Mouse (Mus musculus) midbrain, embryonic 12.5 days (tissue): Measurements from ENCODE around the gene Ece1. TPM values are rescaled to one million over a fixed set of nuclear protein-coding genes. Genes with fewer than 3 reads are reported as not detected.

Source experiments
- ATAC-seq: fragments of 200-750 bp; cut with Nextera tagmentation; 2 replicates; pipeline ENCODE4 v1.8.0; 2017; ENCODE audit warnings: low read depth, moderate TSS enrichment, moderate library complexity; ENCODE audit not compliant: low FRiP score
- H3K27ac ChIP-seq: fragments of 300-500 bp; sonication (generic); replicated peaks from 2 replicates; pipeline ENCODE4 v1.5.1; 2016; ENCODE audit warnings: mild to moderate bottlenecking
- H3K27me3 ChIP-seq: fragments of 300-500 bp; sonication (generic); 2 replicates; pipeline ENCODE4 v1.6.1; 2016; ENCODE audit warnings: mild to moderate bottlenecking
- H3K36me3 ChIP-seq: fragments of 300-500 bp; sonication (generic); 2 replicates; pipeline ENCODE4 v1.6.1; 2016
- H3K4me1 ChIP-seq: fragments of 300-500 bp; sonication (generic); 2 replicates; pipeline ENCODE4 v1.6.1; 2016
- H3K4me2 ChIP-seq: fragments of 300-500 bp; sonication (generic); replicated peaks from 2 replicates; pipeline ENCODE4 v1.6.1; 2016; ENCODE audit warnings: mild to moderate bottlenecking, moderate library complexity
- H3K4me3 ChIP-seq: fragments of 300-500 bp; sonication (generic); 2 replicates; pipeline ENCODE4 v1.5.1; 2016; ENCODE audit warnings: mild to moderate bottlenecking
- H3K9ac ChIP-seq: fragments of 300-500 bp; sonication (generic); replicated peaks from 2 replicates; pipeline ENCODE4 v1.6.1; 2016; ENCODE audit warnings: mild to moderate bottlenecking, moderate library complexity
- H3K9me3 ChIP-seq: fragments of 300-500 bp; sonication (generic); 2 replicates; pipeline ENCODE4 v1.6.1; 2016; ENCODE audit warnings: mild to moderate bottlenecking
- WGBS: fragments of 180-500 bp; shearing (Covaris S2); methylation state at CpG from one replicate; pipeline ENCODE4 v1.1.7; 2016; 5-methylcytosine and 5-hydroxymethylcytosine counted together
- polyA plus RNA-seq: library from polyadenylated mRNA; unstranded; fragments of >200 nt; fragmentation: Nextera tagmentation; extraction: Ambion mirVana; gene quantifications from 2 replicates; pipeline ENCODE4 v1.2.1, GENCODE M21; 2016

The Ece1 gene
- polyA plus RNA-seq, 1 experiment from 2014 or later, result 17.8 TPM

- WGBS, result 78% methylated on average over 2 of the region's 2 CpGs
- H3K9ac ChIP-seq, result no peak overlapping the region
- H3K27ac ChIP-seq, result no peak overlapping the region
- no peak overlapping the region for H3K4me3 ChIP-seq
- H3K4me2 ChIP-seq, result no peak overlapping the region
- peaks cover 19% of the 10 kb centered on the region for H3K4me1 ChIP-seq
- no peak for ATAC-seq
- no peaks in the 10 kb centered on the region for H3K36me3 ChIP-seq
- no peaks in the 10 kb centered on the region for H3K9me3 ChIP-seq
- 0 out of 2 replicates have a peak, but pooled peaks cover 5% of the 10 kb centered on the region for H3K27me3 ChIP-seq
These were observed 3.7 kb upstream of the Ece1 start for GRCm38 (mm10) chr4:137858371-137858770.

DNA sequence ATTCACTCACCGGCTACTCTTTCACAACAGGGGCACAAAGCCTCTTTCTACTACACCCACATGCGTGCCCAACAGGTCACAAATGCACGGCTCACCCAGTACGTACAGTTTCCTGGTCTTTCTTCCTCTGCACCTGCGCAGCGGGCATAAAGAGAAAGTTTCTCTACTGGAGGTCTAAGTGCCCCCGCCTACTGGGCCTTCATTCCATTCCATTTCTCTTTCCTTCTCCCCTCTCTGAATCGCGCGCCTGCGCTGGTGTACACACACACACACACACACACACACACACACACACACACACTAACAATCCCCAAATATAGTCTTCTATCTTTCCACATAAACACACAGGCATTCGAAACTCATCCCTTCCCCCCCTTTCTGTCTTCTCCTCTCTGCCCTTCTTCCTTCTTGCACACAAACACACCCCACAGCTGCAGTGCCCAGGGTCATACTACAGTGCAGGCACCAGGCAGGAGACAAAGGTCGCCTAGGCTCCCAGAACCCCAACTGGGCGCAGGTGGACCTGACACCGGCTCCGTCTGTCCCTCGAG is 501 bp upstream of the Ece1 start:
- 16% methylated on average over 15 of the region's 17 CpGs for WGBS
- ATAC-seq, result peak; percentile 75
- peaks cover 4% of the 10 kb centered on the region; the same call in 1 of the 2 replicates for H3K27me3 ChIP-seq
- no peaks in the 10 kb centered on the region for H3K36me3 ChIP-seq
- peak overlapping the region; percentile 82 for H3K4me2 ChIP-seq
- no peak overlapping the region for H3K27ac ChIP-seq
- peak overlapping the region; percentile 58 for H3K4me3 ChIP-seq
- no peaks in the 10 kb centered on the region for H3K9me3 ChIP-seq
- H3K9ac ChIP-seq, result peak overlapping the region; percentile 45
- H3K4me1 ChIP-seq, result peaks cover 48% of the 10 kb centered on the region

DNA sequence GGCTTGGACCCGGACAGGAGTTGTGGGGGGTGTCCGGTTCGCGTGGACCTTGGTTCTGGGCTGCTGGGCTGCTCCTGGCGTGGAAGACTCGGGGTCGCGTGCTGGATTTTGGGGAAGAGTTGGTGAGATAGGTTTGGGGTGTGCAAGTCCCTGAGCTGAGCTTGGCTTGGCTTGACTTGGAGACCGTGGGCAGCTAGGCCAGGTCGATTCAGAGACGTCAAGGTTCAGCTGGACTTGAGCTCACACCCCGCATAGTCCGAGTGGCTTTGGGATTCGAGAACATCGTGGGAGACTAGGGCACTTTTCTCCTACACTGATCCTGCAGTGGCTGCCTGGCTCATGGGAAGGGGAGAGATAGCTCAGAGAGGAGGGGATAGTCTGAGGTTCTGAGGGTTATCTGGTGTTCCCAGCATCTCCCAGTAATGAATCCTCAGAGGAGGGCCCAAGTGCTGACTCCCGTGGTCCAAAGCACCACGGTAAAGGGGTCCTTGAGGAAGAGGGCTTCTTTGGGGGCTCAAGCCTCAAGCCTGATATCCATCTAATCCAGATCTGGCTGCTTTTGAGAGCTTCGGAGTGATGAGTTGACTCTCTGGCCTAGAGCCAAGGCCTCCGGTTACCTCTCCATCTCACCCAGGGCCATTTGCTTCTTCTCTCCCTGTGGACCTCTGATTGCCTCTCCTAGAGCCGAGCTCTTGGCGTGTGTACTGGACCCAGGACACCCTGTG is 641 bp downstream of the Ece1 start:
- H3K9ac ChIP-seq, result peak overlapping the region; percentile 73
- peaks cover 4% of the 10 kb centered on the region; the same call in 1 of the 2 replicates for H3K27me3 ChIP-seq
- whole genome bisulfite sequencing, result 20% methylated on average over 21 of the region's 21 CpGs
- no peaks in the 10 kb centered on the region for H3K9me3 ChIP-seq
- H3K36me3 ChIP-seq, result no peaks in the 10 kb centered on the region
- H3K4me2 ChIP-seq, result peak overlapping the region; percentile 82
- H3K4me3 ChIP-seq, result peak overlapping the region; percentile 58
- H3K27ac ChIP-seq, result no peak overlapping the region
- H3K4me1 ChIP-seq, result peaks cover 59% of the 10 kb centered on the region
- no peak for ATAC-seq

- Histone ChIP-seq H3K4me3 (no peak overlapping the region), H3K36me3 (no peaks in the 10 kb centered on the region), H3K27ac (no peak overlapping the region), H3K9ac (no peak overlapping the region), H3K4me1 (peaks cover 61% of the 10 kb centered on the region), H3K4me2 (no peak overlapping the region), H3K9me3 (no peaks in the 10 kb centered on the region), H3K27me3 (peaks cover 4% of the 10 kb centered on the region; the same call in 1 of the 2 replicates)
- 94% methylated on average over 4 of the region's 4 CpGs for WGBS
- ATAC-seq, result no peak
These were observed 2.0 kb downstream of the Ece1 start for GRCm38 (mm10) chr4:137864031-137864430.

- Histone ChIP-seq H3K4me1 (peaks cover 68% of the 10 kb centered on the region), H3K27me3 (peaks cover 4% of the 10 kb centered on the region; the same call in 1 of the 2 replicates), H3K4me3 (no peak overlapping the region), H3K27ac (no peak overlapping the region), H3K36me3 (no peaks in the 10 kb centered on the region), H3K9me3 (no peaks in the 10 kb centered on the region), H3K9ac (no peak overlapping the region; the same call in 1 of the 2 replicates), H3K4me2 (peak overlapping the region; percentile 14)
- no peak for ATAC-seq
- WGBS, result 61% methylated on average over 9 of the region's 9 CpGs
These were observed 2.7 kb downstream of the Ece1 start for GRCm38 (mm10) chr4:137864769-137865168.

DNA sequence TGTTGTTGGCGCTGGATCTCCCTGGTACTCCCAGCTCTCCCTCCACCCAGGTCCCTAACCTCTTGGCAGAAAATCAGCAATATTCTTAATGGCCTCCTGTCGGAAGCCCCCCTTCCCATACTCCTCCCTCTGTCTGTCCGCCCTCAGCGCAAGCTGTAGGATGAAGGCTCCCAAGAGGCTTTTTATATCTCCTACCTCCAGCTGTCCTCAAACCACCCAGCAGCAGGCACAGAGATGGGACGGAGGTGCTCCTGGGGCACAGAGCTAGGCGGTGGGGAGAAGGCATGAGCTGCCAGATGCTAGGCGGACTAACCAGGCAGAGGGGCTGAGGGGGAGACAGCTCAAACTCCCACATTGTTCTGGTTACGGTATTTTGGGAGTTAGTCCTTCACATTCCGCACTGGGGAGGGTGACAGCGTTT is 3.2 kb downstream of the Ece1 start:
- H3K36me3 ChIP-seq, result no peaks in the 10 kb centered on the region
- H3K27me3 ChIP-seq, result peaks cover 4% of the 10 kb centered on the region; the same call in 1 of the 2 replicates
- H3K9me3 ChIP-seq, result no peaks in the 10 kb centered on the region
- 63% methylated on average over 10 of the region's 10 CpGs for WGBS
- H3K4me3 ChIP-seq, result no peak overlapping the region
- no peak overlapping the region; the same call in 1 of the 2 replicates for H3K9ac ChIP-seq
- peaks cover 73% of the 10 kb centered on the region for H3K4me1 ChIP-seq
- no peak for ATAC-seq
- H3K4me2 ChIP-seq, result peak overlapping the region; percentile 14
- H3K27ac ChIP-seq, result no peak overlapping the region

GRCm38 (mm10) chr4:137866206-137866863 is 4.3 kb downstream of the Ece1 start:
- Histone ChIP-seq H3K27me3 (peaks cover 4% of the 10 kb centered on the region; the same call in 1 of the 2 replicates), H3K27ac (peak overlapping the region; percentile 78), H3K9me3 (no peaks in the 10 kb centered on the region), H3K36me3 (no peaks in the 10 kb centered on the region), H3K4me1 (peaks cover 69% of the 10 kb centered on the region), H3K4me2 (peak overlapping the region; percentile 37), H3K9ac (no peak overlapping the region), H3K4me3 (peak overlapping the region; percentile 3; the same call in 1 of the 2 replicates)
- 32% methylated on average over 19 of the region's 19 CpGs for WGBS
- peak; percentile 24; the same call in 1 of the 2 replicates for ATAC-seq

- no peaks in the 10 kb centered on the region for H3K9me3 ChIP-seq
- H3K27ac ChIP-seq, result peak overlapping the region; percentile 78; the same call in 1 of the 2 replicates
- peaks cover 64% of the 10 kb centered on the region for H3K4me1 ChIP-seq
- H3K4me3 ChIP-seq, result no peak overlapping the region
- WGBS, result 78% methylated on average over 4 of the region's 4 CpGs
- H3K36me3 ChIP-seq, result no peaks in the 10 kb centered on the region
- no peak overlapping the region for H3K4me2 ChIP-seq
- no peak for ATAC-seq
- no peak overlapping the region for H3K9ac ChIP-seq
- H3K27me3 ChIP-seq, result peaks cover 4% of the 10 kb centered on the region; the same call in 1 of the 2 replicates
These were observed 5.2 kb downstream of the Ece1 start for GRCm38 (mm10) chr4:137867225-137867624.

- Histone ChIP-seq H3K9ac (no peak overlapping the region), H3K4me1 (peaks cover 60% of the 10 kb centered on the region), H3K27me3 (peaks cover 4% of the 10 kb centered on the region; the same call in 1 of the 2 replicates), H3K4me3 (no peak overlapping the region), H3K9me3 (no peaks in the 10 kb centered on the region), H3K27ac (no peak overlapping the region), H3K36me3 (no peaks in the 10 kb centered on the region), H3K4me2 (no peak overlapping the region)
- no peak for ATAC-seq
- WGBS, result 88% methylated on average over 13 of the region's 13 CpGs
These were observed 5.7 kb downstream of the Ece1 start for GRCm38 (mm10) chr4:137867675-137868257.

DNA sequence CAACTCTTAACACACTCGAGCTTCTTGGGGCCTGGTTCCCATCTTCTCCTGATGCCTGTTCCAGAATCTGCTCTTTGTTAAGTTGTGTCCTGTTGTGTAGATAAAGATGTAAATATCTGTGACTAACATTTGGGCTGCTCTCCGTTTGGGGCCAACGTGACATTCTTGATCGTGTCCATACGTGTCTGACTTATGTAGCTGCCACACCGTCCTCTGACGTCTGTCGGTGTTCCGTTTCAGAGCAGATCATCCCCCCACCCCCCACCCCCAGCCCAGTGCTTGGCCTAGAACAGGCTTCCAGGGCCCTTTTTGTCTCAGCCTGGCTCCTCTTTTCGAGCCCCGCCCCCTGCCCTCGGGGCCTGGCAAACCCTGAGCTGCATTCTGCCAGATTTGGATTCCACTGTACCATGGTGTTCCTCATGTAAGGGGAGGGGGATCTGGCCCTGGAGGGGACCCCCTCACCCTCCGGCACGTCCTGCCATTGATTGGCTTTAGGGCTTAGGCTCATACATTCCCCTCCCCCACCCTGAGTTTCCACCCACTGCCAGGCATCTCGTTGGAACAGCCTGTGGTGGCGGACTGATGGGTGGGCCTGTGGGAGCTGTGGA is 7.7 kb downstream of the Ece1 start:
- WGBS, result 44% methylated on average over 16 of the region's 16 CpGs
- Histone ChIP-seq H3K36me3 (no peaks in the 10 kb centered on the region), H3K27ac (no peak overlapping the region), H3K4me2 (no peak overlapping the region), H3K27me3 (no peaks in the 10 kb centered on the region), H3K9ac (no peak overlapping the region; the same call in 1 of the 2 replicates), H3K4me1 (peaks cover 52% of the 10 kb centered on the region), H3K9me3 (no peaks in the 10 kb centered on the region), H3K4me3 (no peak overlapping the region)
- no peak for ATAC-seq

DNA sequence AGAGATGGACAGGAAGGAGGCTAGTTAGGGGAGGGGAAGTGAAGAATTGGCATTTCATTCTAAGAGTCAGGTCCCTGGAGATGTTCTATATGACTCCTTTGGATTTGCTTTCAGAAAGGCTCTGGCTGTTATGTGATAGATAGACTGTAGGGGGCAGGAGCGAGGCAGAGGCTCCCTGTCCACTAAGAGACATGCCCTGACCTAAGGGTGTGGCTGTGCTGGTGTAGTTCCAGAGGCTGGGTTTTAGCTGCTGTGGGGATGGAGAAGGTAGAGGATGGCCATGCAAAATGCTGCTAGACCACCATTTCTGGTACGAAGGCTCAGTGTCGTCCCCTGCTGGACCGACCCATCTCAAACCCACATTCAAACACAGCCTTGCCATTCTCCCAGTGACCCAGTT is 8.9 kb downstream of the Ece1 start:
- 78% methylated on average over 4 of the region's 4 CpGs for WGBS
- Histone ChIP-seq H3K27ac (no peak overlapping the region), H3K9ac (no peak overlapping the region), H3K9me3 (no peaks in the 10 kb centered on the region), H3K4me2 (no peak overlapping the region), H3K4me3 (no peak overlapping the region), H3K36me3 (no peaks in the 10 kb centered on the region), H3K27me3 (no peaks in the 10 kb centered on the region), H3K4me1 (peaks cover 48% of the 10 kb centered on the region)
- no peak for ATAC-seq
